Mouse (Mus musculus) stomach, embryonic 16.5 days (tissue): Measurements from ENCODE around the gene Cfap44. TPM values are rescaled to one million over a fixed set of nuclear protein-coding genes. Genes with fewer than 3 reads are reported as not detected.
A peak's percentile ranks its signal among the peaks of the same experiment; 100 is the strongest.

Experiments used
- ATAC-seq: fragments of 200-750 bp; cut with Nextera tagmentation; 2 replicates; pipeline ENCODE4 v1.8.0; 2017; ENCODE audit warnings: moderate number of reproducible peaks, moderate TSS enrichment; ENCODE audit not compliant: insufficient read depth, low FRiP score
- H3K27ac ChIP-seq: fragments of 300-500 bp; sonication (generic); 2 replicates; pipeline ENCODE4 v1.5.1; 2014; ENCODE audit warnings: low read length
- H3K27me3 ChIP-seq: fragments of 300-500 bp; sonication (generic); 2 replicates; pipeline ENCODE4 v1.6.1; 2014; ENCODE audit warnings: low read length, control low read depth, mixed read lengths; ENCODE audit not compliant: control insufficient read depth, insufficient read depth
- H3K36me3 ChIP-seq: fragments of 300-500 bp; sonication (generic); 2 replicates; pipeline ENCODE4 v1.6.1; 2014; ENCODE audit warnings: low read length; ENCODE audit not compliant: control insufficient read depth, insufficient read depth
- H3K4me1 ChIP-seq: fragments of 300-500 bp; sonication (generic); 2 replicates; pipeline ENCODE4 v1.6.1; 2014; ENCODE audit warnings: low read length, control low read depth, mixed read lengths; ENCODE audit not compliant: control insufficient read depth, insufficient read depth
- H3K4me2 ChIP-seq: fragments of 300-500 bp; sonication (generic); 2 replicates; pipeline ENCODE4 v1.6.1; 2014; ENCODE audit warnings: low read depth, low read length, mixed read lengths
- H3K4me3 ChIP-seq: fragments of 300-500 bp; sonication (generic); replicated peaks from 2 replicates; pipeline ENCODE4 v1.5.1; 2014; ENCODE audit warnings: mild to moderate bottlenecking, low read length
- H3K9ac ChIP-seq: fragments of 300-500 bp; sonication (generic); 2 replicates; pipeline ENCODE4 v1.6.1; 2014; ENCODE audit warnings: low read length
- H3K9me3 ChIP-seq: fragments of 300-500 bp; sonication (generic); replicated peaks from 2 replicates; pipeline ENCODE4 v1.6.1; 2016; ENCODE audit warnings: low read length, control low read depth; ENCODE audit not compliant: control insufficient read depth
- WGBS: fragments of 180-500 bp; shearing (Covaris S2); extraction: QIAGEN DNeasy Blood & Tissue Kit; methylation state at CpG from one replicate; pipeline ENCODE4 v1.1.7; 2014; 5-methylcytosine and 5-hydroxymethylcytosine counted together
- polyA plus RNA-seq: library from polyadenylated mRNA; unstranded; fragments of >200 nt; fragmentation: Nextera tagmentation; extraction: Ambion mirVana; gene quantifications from 2 replicates; pipeline ENCODE4 v1.2.1, GENCODE M21; 2015

Cfap44 gene
- polyA plus RNA-seq, 1 experiment from 2014 or later: 0.43 TPM

GRCm38 (mm10) chr16:44460922-44461321, 66.3 kb downstream of the Cfap44 start:
- Histone ChIP-seq H3K27me3 (no peaks in the 10 kb centered on the region), H3K27ac (no peak overlapping the region), H3K9me3 (no peaks in the 10 kb centered on the region), H3K36me3 (no peaks in the 10 kb centered on the region), H3K4me1 (no peaks in the 10 kb centered on the region), H3K4me3 (no peak overlapping the region), H3K9ac (no peak overlapping the region), H3K4me2 (no peak overlapping the region)
- no peak for ATAC-seq
- WGBS: 72% methylated on average over 5 of the region's 5 CpGs

- Histone ChIP-seq H3K27me3 (no peaks in the 10 kb centered on the region), H3K27ac (no peak overlapping the region), H3K36me3 (no peaks in the 10 kb centered on the region), H3K4me3 (no peak overlapping the region), H3K4me1 (no peaks in the 10 kb centered on the region; the same call in 1 of the 2 replicates), H3K9ac (no peak overlapping the region), H3K4me2 (no peak overlapping the region), H3K9me3 (no peaks in the 10 kb centered on the region)
- WGBS: 81% methylated on average over 14 of the region's 14 CpGs
- ATAC-seq: no peak
Observed at GRCm38 (mm10) chr16:44475281-44475680, 80.7 kb downstream of the Cfap44 start.

GRCm38 (mm10) chr16:44475682-44476375, 81.2 kb downstream of the Cfap44 start:
- H3K9ac ChIP-seq: no peak overlapping the region
- no peaks in the 10 kb centered on the region for H3K36me3 ChIP-seq
- no peak overlapping the region for H3K4me3 ChIP-seq
- no peaks in the 10 kb centered on the region for H3K27me3 ChIP-seq
- no peak for ATAC-seq
- peaks cover 4% of the 10 kb centered on the region; the same call in 1 of the 2 replicates for H3K4me1 ChIP-seq
- no peak overlapping the region for H3K4me2 ChIP-seq
- no peak overlapping the region for H3K27ac ChIP-seq
- H3K9me3 ChIP-seq: no peaks in the 10 kb centered on the region
- 80% methylated on average over 11 of the region's 11 CpGs for WGBS

- ATAC-seq: no peak
- Histone ChIP-seq H3K4me2 (peak overlapping the region; percentile 20), H3K36me3 (no peaks in the 10 kb centered on the region), H3K27ac (no peak overlapping the region), H3K4me1 (peaks cover 16% of the 10 kb centered on the region; the same call in 1 of the 2 replicates), H3K27me3 (no peaks in the 10 kb centered on the region), H3K9me3 (no peaks in the 10 kb centered on the region), H3K4me3 (no peak overlapping the region), H3K9ac (no peak overlapping the region)
- 39% methylated on average over 18 of the region's 18 CpGs for WGBS
Observed at GRCm38 (mm10) chr16:44478767-44479166, 84.2 kb downstream of the Cfap44 start.

- Histone ChIP-seq H3K9ac (no peak overlapping the region), H3K27me3 (no peaks in the 10 kb centered on the region), H3K4me2 (no peak overlapping the region), H3K9me3 (no peaks in the 10 kb centered on the region), H3K4me1 (peaks cover 22% of the 10 kb centered on the region), H3K27ac (no peak overlapping the region), H3K36me3 (no peaks in the 10 kb centered on the region), H3K4me3 (no peak overlapping the region)
- ATAC-seq: no peak
- WGBS: 88% methylated on average over 14 of the region's 14 CpGs
Observed at GRCm38 (mm10) chr16:44479852-44480251, 85.3 kb downstream of the Cfap44 start.

GRCm38 (mm10) chr16:44480616-44481015, 86.0 kb downstream of the Cfap44 start:
- H3K27me3 ChIP-seq: no peaks in the 10 kb centered on the region
- H3K36me3 ChIP-seq: no peaks in the 10 kb centered on the region
- H3K4me1 ChIP-seq: peaks cover 22% of the 10 kb centered on the region
- H3K27ac ChIP-seq: peak overlapping the region; percentile 62
- no peaks in the 10 kb centered on the region for H3K9me3 ChIP-seq
- H3K9ac ChIP-seq: no peak overlapping the region
- ATAC-seq: peak; percentile 27; the same call in 1 of the 2 replicates
- H3K4me2 ChIP-seq: no peak overlapping the region
- 33% methylated on average over 7 of the region's 7 CpGs for WGBS
- H3K4me3 ChIP-seq: no peak overlapping the region

GRCm38 (mm10) chr16:44481599-44482593, 87.3 kb downstream of the Cfap44 start:
- 37% methylated on average over 28 of the region's 28 CpGs for WGBS
- no peaks in the 10 kb centered on the region for H3K27me3 ChIP-seq
- peak overlapping the region; percentile 28; the same call in 1 of the 2 replicates for H3K9ac ChIP-seq
- no peaks in the 10 kb centered on the region for H3K9me3 ChIP-seq
- H3K27ac ChIP-seq: peak overlapping the region; percentile 62
- ATAC-seq: no peak
- no peak overlapping the region for H3K4me3 ChIP-seq
- peak overlapping the region; percentile 19; the same call in 1 of the 2 replicates for H3K4me2 ChIP-seq
- peaks cover 22% of the 10 kb centered on the region for H3K4me1 ChIP-seq
- no peaks in the 10 kb centered on the region for H3K36me3 ChIP-seq

GRCm38 (mm10) chr16:44484079-44484478, 89.5 kb downstream of the Cfap44 start:
- H3K36me3 ChIP-seq: no peaks in the 10 kb centered on the region
- no peaks in the 10 kb centered on the region for H3K9me3 ChIP-seq
- H3K4me3 ChIP-seq: no peak overlapping the region
- no peaks in the 10 kb centered on the region for H3K27me3 ChIP-seq
- peak overlapping the region; percentile 66 for H3K27ac ChIP-seq
- ATAC-seq: no peak
- 4% methylated on average over 7 of the region's 7 CpGs for WGBS
- H3K4me2 ChIP-seq: no peak overlapping the region
- H3K4me1 ChIP-seq: peaks cover 22% of the 10 kb centered on the region
- no peak overlapping the region for H3K9ac ChIP-seq

GRCm38 (mm10) chr16:44484831-44485230, 90.2 kb downstream of the Cfap44 start:
- Histone ChIP-seq H3K4me2 (no peak overlapping the region), H3K27me3 (no peaks in the 10 kb centered on the region), H3K27ac (peak overlapping the region; percentile 66), H3K9ac (no peak overlapping the region), H3K4me1 (peaks cover 22% of the 10 kb centered on the region), H3K9me3 (no peaks in the 10 kb centered on the region), H3K36me3 (peaks cover under 1% of the 10 kb centered on the region; the same call in 1 of the 2 replicates), H3K4me3 (no peak overlapping the region)
- WGBS: 56% methylated on average over 10 of the region's 10 CpGs
- ATAC-seq: no peak
